Mouse (Mus musculus) embryonic facial prominence, embryonic 13.5 days (tissue): ENCODE results near the gene Col16a1. TPM values are rescaled to one million over a fixed set of nuclear protein-coding genes. Genes with fewer than 3 reads are reported as not detected.

ENCODE experiments used
- ATAC-seq: fragments of 200-750 bp; cut with Nextera tagmentation; 2 replicates; pipeline ENCODE4 v1.8.0; 2017; ENCODE audit warnings: low read depth; ENCODE audit not compliant: insufficient number of reproducible peaks, insufficient read depth, low FRiP score, low TSS enrichment
- H3K27ac ChIP-seq: fragments of 300-500 bp; sonication (generic); 2 replicates; pipeline ENCODE4 v1.5.1; 2015; ENCODE audit warnings: moderate library complexity, mild to moderate bottlenecking, inconsistent platforms
- H3K27me3 ChIP-seq: fragments of 300-500 bp; sonication (generic); 2 replicates; pipeline ENCODE4 v1.6.1; 2015; ENCODE audit warnings: mild to moderate bottlenecking, inconsistent platforms
- H3K36me3 ChIP-seq: fragments of 300-500 bp; sonication (generic); 2 replicates; pipeline ENCODE4 v1.6.1; 2015; ENCODE audit warnings: mild to moderate bottlenecking, inconsistent platforms
- H3K4me1 ChIP-seq: fragments of 300-500 bp; sonication (generic); 2 replicates; pipeline ENCODE4 v1.6.1; 2015; ENCODE audit warnings: inconsistent platforms
- H3K4me2 ChIP-seq: fragments of 300-500 bp; sonication (generic); 2 replicates; pipeline ENCODE4 v1.6.1; 2015; ENCODE audit warnings: moderate library complexity, mild to moderate bottlenecking, inconsistent platforms
- H3K4me3 ChIP-seq: fragments of 300-500 bp; sonication (generic); 2 replicates; pipeline ENCODE4 v1.5.1; 2015; ENCODE audit warnings: mild to moderate bottlenecking, inconsistent platforms
- H3K9ac ChIP-seq: fragments of 300-500 bp; sonication (generic); 2 replicates; pipeline ENCODE4 v1.6.1; 2015; ENCODE audit warnings: mild to moderate bottlenecking, inconsistent platforms
- H3K9me3 ChIP-seq: fragments of 300-500 bp; sonication (generic); 2 replicates; pipeline ENCODE4 v1.6.1; 2016; ENCODE audit warnings: inconsistent platforms
- WGBS: fragments of 180-500 bp; shearing (Covaris S2); methylation state at CpG from one replicate; pipeline ENCODE4 v1.1.7; 2015; ENCODE audit warnings: mixed read lengths; 5-methylcytosine and 5-hydroxymethylcytosine counted together
- polyA plus RNA-seq: library from polyadenylated mRNA; unstranded; fragments of >200 nt; fragmentation: Nextera tagmentation; extraction: Ambion mirVana; gene quantifications from 2 replicates; pipeline ENCODE4 v1.2.1, GENCODE M21; 2015

Col16a1 gene
- polyA plus RNA-seq, 1 experiment from 2014 or later: 77.3 TPM

DNA sequence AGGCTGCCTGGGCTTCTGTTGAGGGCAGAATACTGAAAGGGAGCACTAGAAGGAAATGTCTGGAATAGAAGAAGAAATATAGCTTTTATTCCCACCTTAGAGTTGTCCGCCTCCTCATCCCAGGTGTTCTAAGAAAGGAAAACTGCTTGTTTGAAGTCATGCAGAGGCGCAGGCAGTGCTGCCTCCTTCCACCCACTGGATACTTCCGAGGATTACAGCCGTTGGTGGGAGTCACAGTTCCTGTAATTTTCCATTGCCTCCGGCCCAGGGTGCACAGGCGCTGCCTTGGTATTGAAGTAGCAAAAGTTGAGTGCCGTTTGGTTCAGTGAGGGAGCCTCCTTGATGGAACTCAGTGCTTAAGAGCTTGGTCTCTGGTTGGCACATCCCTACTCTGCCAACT, 62.5 kb downstream of the Col16a1 start:
- Histone ChIP-seq H3K9me3 (no peaks in the 10 kb centered on the region), H3K27me3 (no peaks in the 10 kb centered on the region), H3K9ac (no peak overlapping the region), H3K4me2 (no peak overlapping the region), H3K36me3 (peaks cover 14% of the 10 kb centered on the region), H3K27ac (no peak overlapping the region), H3K4me1 (peaks cover 17% of the 10 kb centered on the region), H3K4me3 (no peak overlapping the region)
- WGBS: 83% methylated on average over 7 of the region's 7 CpGs
- no peak for ATAC-seq

DNA sequence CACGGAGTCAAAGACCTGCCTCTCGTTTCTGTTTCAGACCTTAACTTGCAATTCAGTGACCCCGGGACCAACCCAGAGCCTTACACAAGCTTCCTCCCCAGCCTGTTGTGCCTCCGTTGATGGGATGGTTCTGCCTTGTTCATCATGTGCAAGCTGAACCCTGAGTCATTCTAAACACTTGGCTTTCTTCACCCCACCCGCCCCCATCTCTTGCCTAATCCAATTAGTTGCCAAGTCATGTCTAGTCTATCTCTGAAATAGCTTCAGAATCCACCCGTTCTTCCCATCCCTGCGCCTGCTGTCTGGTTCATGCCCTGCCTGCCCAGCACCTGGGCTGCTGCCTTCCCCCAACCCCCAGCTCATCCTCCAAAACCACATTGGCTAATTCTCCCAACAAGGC, 64.7 kb downstream of the Col16a1 start:
- no peak for ATAC-seq
- Histone ChIP-seq H3K9ac (no peak overlapping the region), H3K36me3 (peaks cover 19% of the 10 kb centered on the region), H3K9me3 (no peaks in the 10 kb centered on the region), H3K4me3 (no peak overlapping the region), H3K4me2 (no peak overlapping the region), H3K27me3 (no peaks in the 10 kb centered on the region), H3K4me1 (peaks cover 14% of the 10 kb centered on the region), H3K27ac (no peak overlapping the region)
- 81% methylated on average over 7 of the region's 7 CpGs for WGBS

DNA sequence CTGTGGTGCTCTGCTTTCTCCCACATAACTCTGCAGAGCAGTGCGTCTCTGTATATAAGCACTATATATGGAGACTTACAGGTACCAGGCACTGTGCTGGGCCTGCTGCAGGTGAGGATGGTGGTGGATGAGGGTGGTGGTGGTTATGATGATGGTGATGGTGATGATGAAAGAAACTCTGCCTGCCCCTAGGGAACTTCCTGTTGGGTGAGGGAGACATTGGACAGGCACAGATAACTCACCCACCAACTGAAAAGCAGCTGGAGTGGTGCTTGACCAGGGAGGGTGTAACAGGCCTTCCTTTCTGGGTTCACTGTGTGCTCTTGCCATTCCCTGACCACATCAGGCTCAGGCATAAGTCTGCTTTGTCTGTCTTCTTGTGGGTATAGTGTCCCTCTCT, 65.1 kb downstream of the Col16a1 start:
- Histone ChIP-seq H3K27me3 (no peaks in the 10 kb centered on the region), H3K9ac (no peak overlapping the region), H3K27ac (no peak overlapping the region), H3K4me2 (no peak overlapping the region), H3K36me3 (peaks cover 22% of the 10 kb centered on the region), H3K4me3 (no peak overlapping the region), H3K9me3 (peaks cover 2% of the 10 kb centered on the region; the same call in 1 of the 2 replicates), H3K4me1 (peaks cover 14% of the 10 kb centered on the region)
- no peak for ATAC-seq
- WGBS: 91% methylated on average over 1 of the region's 1 CpGs

DNA sequence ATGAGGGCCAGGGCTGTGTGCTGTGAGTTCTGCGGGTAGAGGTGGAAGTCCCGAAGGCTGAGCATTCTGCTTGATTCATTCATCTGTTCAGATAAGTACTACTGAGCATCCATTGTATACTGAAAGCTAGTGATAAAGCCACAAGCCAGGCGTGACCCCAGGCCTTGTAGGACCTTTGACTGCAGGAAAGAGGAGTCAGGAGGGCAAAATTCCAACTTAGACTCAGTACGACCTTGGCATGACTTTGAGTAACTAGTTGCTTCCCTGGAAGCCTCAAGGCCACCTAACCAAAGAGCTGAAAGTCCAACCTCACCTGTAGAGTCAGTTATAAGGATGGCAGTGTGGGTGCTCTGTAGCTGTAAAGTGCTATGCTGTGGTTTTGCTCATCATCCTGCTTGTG, 73.1 kb downstream of the Col16a1 start:
- no peak overlapping the region for H3K9ac ChIP-seq
- peaks cover 4% of the 10 kb centered on the region; the same call in 1 of the 2 replicates for H3K9me3 ChIP-seq
- H3K4me1 ChIP-seq: peaks cover 10% of the 10 kb centered on the region
- no peak overlapping the region for H3K27ac ChIP-seq
- ATAC-seq: no peak
- 75% methylated on average over 4 of the region's 4 CpGs for whole genome bisulfite sequencing
- peaks cover 54% of the 10 kb centered on the region for H3K36me3 ChIP-seq
- no peaks in the 10 kb centered on the region for H3K27me3 ChIP-seq
- no peak overlapping the region for H3K4me2 ChIP-seq
- no peak overlapping the region for H3K4me3 ChIP-seq

DNA sequence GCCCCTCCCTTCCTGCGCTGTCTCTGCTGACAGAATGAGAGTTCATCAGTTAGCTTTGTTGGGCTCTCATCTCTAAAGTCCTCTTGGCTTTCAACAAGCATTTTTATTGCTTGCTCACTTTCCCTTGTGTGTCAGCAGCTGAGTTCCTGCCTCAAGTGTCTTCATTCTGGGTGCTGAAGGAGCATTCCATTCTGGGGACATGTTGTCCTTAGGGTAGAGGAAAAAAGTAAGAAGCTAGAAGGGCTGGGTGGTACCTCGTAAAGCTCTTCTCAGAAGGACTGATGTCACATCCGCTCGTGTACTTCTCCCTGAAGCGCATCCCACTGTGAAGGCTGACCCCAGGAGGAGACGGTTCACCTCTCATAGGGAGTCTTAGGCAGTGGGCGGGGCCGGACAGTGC, 73.9 kb downstream of the Col16a1 start:
- peaks cover 61% of the 10 kb centered on the region for H3K36me3 ChIP-seq
- WGBS: 65% methylated on average over 8 of the region's 8 CpGs
- H3K27me3 ChIP-seq: no peaks in the 10 kb centered on the region
- H3K9ac ChIP-seq: no peak overlapping the region
- no peak for ATAC-seq
- no peak overlapping the region for H3K4me3 ChIP-seq
- peaks cover 4% of the 10 kb centered on the region; the same call in 1 of the 2 replicates for H3K9me3 ChIP-seq
- no peak overlapping the region for H3K27ac ChIP-seq
- no peak overlapping the region for H3K4me2 ChIP-seq
- peaks cover 10% of the 10 kb centered on the region for H3K4me1 ChIP-seq

DNA sequence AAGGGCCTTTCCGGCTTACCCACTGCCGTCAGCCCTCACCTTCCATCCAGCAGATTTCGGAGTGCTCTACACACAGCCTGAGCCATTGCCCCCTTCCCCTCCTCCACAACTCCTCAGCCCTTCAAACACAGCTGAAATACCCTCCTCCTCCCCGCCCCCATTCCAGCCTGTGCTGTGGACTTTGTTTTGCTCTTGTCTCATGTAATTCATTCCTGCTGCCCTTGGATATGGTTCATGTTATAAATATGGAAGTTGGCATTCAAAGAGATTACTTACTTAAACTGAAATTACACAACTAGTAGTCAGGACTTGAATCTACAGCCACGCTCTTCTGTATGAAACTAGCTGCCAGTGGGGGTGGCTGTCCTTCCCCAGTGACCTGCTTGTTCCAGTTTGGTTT, 75.4 kb downstream of the Col16a1 start:
- H3K9me3 ChIP-seq: no peaks in the 10 kb centered on the region
- peaks cover 71% of the 10 kb centered on the region for H3K36me3 ChIP-seq
- no peak overlapping the region for H3K4me3 ChIP-seq
- WGBS: 64% methylated on average over 5 of the region's 5 CpGs
- no peak for ATAC-seq
- 0 out of 2 replicates have a peak overlapping the region, but pooled peaks have one; percentile 40 for H3K9ac ChIP-seq
- H3K4me1 ChIP-seq: peaks cover 10% of the 10 kb centered on the region
- no peak overlapping the region for H3K4me2 ChIP-seq
- H3K27ac ChIP-seq: 0 out of 2 replicates have a peak overlapping the region, but pooled peaks have one; percentile 49
- H3K27me3 ChIP-seq: no peaks in the 10 kb centered on the region

- WGBS: 83% methylated on average over 4 of the region's 4 CpGs
- H3K27me3 ChIP-seq: no peaks in the 10 kb centered on the region
- ATAC-seq: no peak
- H3K9ac ChIP-seq: no peak overlapping the region
- H3K4me2 ChIP-seq: no peak overlapping the region
- H3K27ac ChIP-seq: no peak overlapping the region
- H3K36me3 ChIP-seq: peaks cover 71% of the 10 kb centered on the region
- H3K4me1 ChIP-seq: peaks cover 10% of the 10 kb centered on the region
- no peaks in the 10 kb centered on the region for H3K9me3 ChIP-seq
- no peak overlapping the region for H3K4me3 ChIP-seq
Observed at GRCm38 (mm10) chr4:130124110-130124509, 76.5 kb downstream of the Col16a1 start.

- no peak overlapping the region for H3K4me3 ChIP-seq
- H3K9ac ChIP-seq: no peak overlapping the region
- no peak for ATAC-seq
- no peak overlapping the region for H3K4me2 ChIP-seq
- H3K36me3 ChIP-seq: peaks cover 71% of the 10 kb centered on the region
- H3K27me3 ChIP-seq: no peaks in the 10 kb centered on the region
- no peaks in the 10 kb centered on the region for H3K9me3 ChIP-seq
- WGBS: 93% methylated on average over 6 of the region's 6 CpGs
- H3K4me1 ChIP-seq: peaks cover 13% of the 10 kb centered on the region
- H3K27ac ChIP-seq: no peak overlapping the region
Observed at GRCm38 (mm10) chr4:130125164-130125563, 77.5 kb downstream of the Col16a1 start.

GRCm38 (mm10) chr4:130125935-130126334, 78.3 kb downstream of the Col16a1 start:
- Histone ChIP-seq H3K9ac (no peak overlapping the region), H3K4me3 (no peak overlapping the region), H3K36me3 (peaks cover 71% of the 10 kb centered on the region), H3K4me1 (peaks cover 21% of the 10 kb centered on the region), H3K27me3 (no peaks in the 10 kb centered on the region), H3K4me2 (no peak overlapping the region), H3K9me3 (no peaks in the 10 kb centered on the region), H3K27ac (no peak overlapping the region)
- 18% methylated on average over 5 of the region's 5 CpGs for WGBS
- ATAC-seq: no peak

DNA sequence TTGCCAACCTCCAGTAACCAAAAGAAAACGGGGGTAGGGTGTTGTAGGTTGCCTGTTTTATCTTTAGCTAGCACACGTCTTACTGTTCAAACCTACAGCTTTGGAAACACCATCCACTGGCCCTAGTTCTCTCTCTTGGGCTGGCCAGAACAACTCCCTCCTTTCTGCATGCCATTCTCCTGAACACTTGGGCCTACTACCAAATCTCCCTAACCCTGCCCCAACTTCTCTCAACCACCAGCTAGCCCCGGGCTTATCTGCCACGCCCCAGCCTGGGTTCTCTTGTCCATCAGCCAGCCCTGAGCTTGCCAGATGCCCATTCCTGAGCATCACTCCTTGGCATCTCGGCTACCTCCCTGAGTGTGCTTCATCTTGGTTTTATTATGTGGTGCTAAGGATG, 81.3 kb downstream of the Col16a1 start:
- no peak overlapping the region for H3K4me2 ChIP-seq
- H3K9me3 ChIP-seq: no peaks in the 10 kb centered on the region
- no peak for ATAC-seq
- no peak overlapping the region for H3K4me3 ChIP-seq
- 88% methylated on average over 5 of the region's 5 CpGs for WGBS
- no peak overlapping the region for H3K9ac ChIP-seq
- H3K36me3 ChIP-seq: peaks cover 41% of the 10 kb centered on the region
- H3K27me3 ChIP-seq: no peaks in the 10 kb centered on the region
- H3K4me1 ChIP-seq: peaks cover 19% of the 10 kb centered on the region
- H3K27ac ChIP-seq: no peak overlapping the region

DNA sequence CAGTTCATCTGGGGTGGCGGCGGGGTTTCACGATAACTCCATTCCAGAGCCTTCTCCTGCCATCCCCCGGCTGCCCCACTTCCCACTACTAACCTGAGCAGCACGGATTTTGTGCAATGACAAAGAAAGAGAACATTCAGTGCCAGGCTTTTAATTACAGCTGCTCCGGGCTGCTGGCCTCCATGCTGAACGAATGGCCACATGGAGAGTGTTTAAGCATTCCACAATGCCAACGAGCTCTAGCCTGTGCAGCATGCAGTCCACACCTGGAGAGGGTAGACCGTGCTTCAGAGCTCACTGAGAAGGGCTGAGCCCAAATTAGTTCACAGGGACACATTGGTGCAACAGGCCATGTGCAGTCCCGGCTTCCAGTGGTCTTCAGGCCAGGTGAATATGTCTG, 82.4 kb downstream of the Col16a1 start:
- Histone ChIP-seq H3K4me2 (no peak overlapping the region), H3K4me3 (no peak overlapping the region), H3K4me1 (peaks cover 26% of the 10 kb centered on the region), H3K27ac (no peak overlapping the region), H3K36me3 (peaks cover 30% of the 10 kb centered on the region), H3K9ac (no peak overlapping the region), H3K27me3 (peaks cover 5% of the 10 kb centered on the region; the same call in 1 of the 2 replicates), H3K9me3 (no peaks in the 10 kb centered on the region)
- no peak for ATAC-seq
- 80% methylated on average over 10 of the region's 10 CpGs for WGBS

GRCm38 (mm10) chr4:130130641-130131350, 83.2 kb downstream of the Col16a1 start:
- H3K27ac ChIP-seq: no peak overlapping the region
- H3K4me3 ChIP-seq: no peak overlapping the region
- ATAC-seq: no peak
- H3K4me2 ChIP-seq: no peak overlapping the region
- H3K27me3 ChIP-seq: peaks cover 10% of the 10 kb centered on the region; the same call in 1 of the 2 replicates
- WGBS: 47% methylated on average over 13 of the region's 13 CpGs
- H3K36me3 ChIP-seq: peaks cover 23% of the 10 kb centered on the region
- no peaks in the 10 kb centered on the region for H3K9me3 ChIP-seq
- no peak overlapping the region for H3K9ac ChIP-seq
- peaks cover 30% of the 10 kb centered on the region for H3K4me1 ChIP-seq
